Mouse (Mus musculus): ENCODE measurements around the gene S100a11. TPM values are rescaled to one million over a fixed set of nuclear protein-coding genes. Genes with fewer than 3 reads are reported as not detected.
A peak's percentile ranks its signal among the peaks of the same experiment; 100 is the strongest.

Gene S100a11
- polyA plus RNA-seq, 1 experiment from 2014 or later: 245 TPM

- no peak overlapping the region for H3K9ac ChIP-seq (ENCODE audit: low read depth, low read length)
- 84% methylated on average over 3 of the region's 3 CpGs for WGBS
- ATAC-seq (replicated peaks; ENCODE audit: low FRiP score): no peak
Observed at GRCm38 (mm10) chr3:93514628-93515027, 5.7 kb upstream of the S100a11 start.

GRCm38 (mm10) chr3:93517343-93517742 lies 2.9 kb upstream of the S100a11 start:
- WGBS: 62% methylated on average over 2 of the region's 2 CpGs
- H3K9ac ChIP-seq (ENCODE audit: low read depth, low read length): no peak overlapping the region
- no peaks in the 10 kb centered on the region for H3K9me3 ChIP-seq (ENCODE audit: control insufficient read depth, low read length)
- H3K4me2 ChIP-seq: no peak overlapping the region
- no peak for ATAC-seq (replicated peaks; ENCODE audit: low FRiP score)
- DNase-seq (ENCODE audit: low spot score): no peak
- no peaks in the 10 kb centered on the region for H3K4me1 ChIP-seq (replicated peaks; ENCODE audit: control insufficient read depth, insufficient read depth, low read length)
- no peak overlapping the region for H3K27ac ChIP-seq (ENCODE audit: low read depth, low read length)
- H3K27me3 ChIP-seq (replicated peaks; ENCODE audit: control insufficient read depth, insufficient read depth, low read length): no peaks in the 10 kb centered on the region
- H3K4me3 ChIP-seq (ENCODE audit: low read depth, low read length): no peak overlapping the region
- H3K36me3 ChIP-seq (ENCODE audit: control insufficient read depth, insufficient read depth, low read length): no peaks in the 10 kb centered on the region

More at GRCm38 (mm10) chr3:93514628-93515027, 5.7 kb upstream of the S100a11 start:
- Histone ChIP-seq H3K9me3 (ENCODE audit: control insufficient read depth, low read length) (no peaks in the 10 kb centered on the region), H3K4me1 (replicated peaks; ENCODE audit: control insufficient read depth, insufficient read depth, low read length) (no peaks in the 10 kb centered on the region), H3K4me3 (ENCODE audit: low read depth, low read length) (no peak overlapping the region), H3K27me3 (replicated peaks; ENCODE audit: control insufficient read depth, insufficient read depth, low read length) (no peaks in the 10 kb centered on the region), H3K27ac (ENCODE audit: low read depth, low read length) (no peak overlapping the region), H3K4me2 (no peak overlapping the region), H3K36me3 (ENCODE audit: control insufficient read depth, insufficient read depth, low read length) (no peaks in the 10 kb centered on the region)
- no peak for DNase-seq (ENCODE audit: low spot score)

- 53% methylated on average over 5 of the region's 5 CpGs for WGBS
- DNase-seq (ENCODE audit: low spot score) (no peak), ATAC-seq (replicated peaks; ENCODE audit: low FRiP score) (no peak; the same call in 1 of the 2 replicates)
- Histone ChIP-seq H3K27ac (ENCODE audit: low read depth, low read length) (no peak overlapping the region), H3K9ac (ENCODE audit: low read depth, low read length) (no peak overlapping the region), H3K36me3 (ENCODE audit: control insufficient read depth, insufficient read depth, low read length) (no peaks in the 10 kb centered on the region), H3K4me3 (ENCODE audit: low read depth, low read length) (peak overlapping the region; percentile 53), H3K27me3 (replicated peaks; ENCODE audit: control insufficient read depth, insufficient read depth, low read length) (no peaks in the 10 kb centered on the region), H3K4me1 (replicated peaks; ENCODE audit: control insufficient read depth, insufficient read depth, low read length) (no peaks in the 10 kb centered on the region), H3K4me2 (peak overlapping the region; percentile 66), H3K9me3 (ENCODE audit: control insufficient read depth, low read length) (no peaks in the 10 kb centered on the region)
Observed at GRCm38 (mm10) chr3:93519856-93520329, 395 bp upstream of the S100a11 start.

DNA sequence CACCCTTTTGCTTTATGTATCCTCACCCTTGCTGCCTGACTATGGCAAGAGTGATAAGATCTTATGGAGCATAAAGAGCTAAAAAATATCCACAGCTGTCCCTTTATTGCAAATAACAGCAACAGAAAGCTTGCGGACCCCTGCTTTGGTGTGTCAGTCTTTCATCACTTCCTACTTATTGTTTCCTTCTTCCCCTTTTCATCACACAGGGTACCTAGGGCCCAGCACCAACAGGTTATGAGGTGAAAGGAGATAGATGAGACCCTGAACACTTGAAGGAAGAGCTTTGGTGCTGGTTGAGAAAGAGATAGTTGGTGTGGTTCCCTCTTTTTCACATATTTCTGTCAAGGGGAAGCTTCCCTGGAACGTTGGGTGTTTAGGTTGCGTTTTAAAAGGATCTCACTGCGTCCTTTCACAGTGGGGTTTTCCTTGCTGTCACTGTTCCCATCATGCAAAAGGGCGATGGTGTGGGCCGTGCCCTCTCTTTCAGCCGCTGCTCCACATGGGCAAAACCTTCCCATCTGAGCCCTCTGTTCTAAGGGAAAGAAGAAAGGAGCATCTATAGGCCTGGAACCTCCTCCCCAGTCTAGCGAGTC lies 1.3 kb downstream of the S100a11 start:
- no peaks in the 10 kb centered on the region for H3K9me3 ChIP-seq (ENCODE audit: control insufficient read depth, low read length)
- ATAC-seq (replicated peaks; ENCODE audit: low FRiP score): no peak

GRCm38 (mm10) chr3:93522611-93523010 lies 2.3 kb downstream of the S100a11 start:
- H3K4me2 ChIP-seq: no peak overlapping the region

More for the DNA sequence above, 1.3 kb downstream of the S100a11 start:
- peak overlapping the region; percentile 66 for H3K4me2 ChIP-seq
- H3K9ac ChIP-seq (ENCODE audit: low read depth, low read length): no peak overlapping the region
- WGBS: 78% methylated on average over 8 of the region's 8 CpGs
- H3K27ac ChIP-seq (ENCODE audit: low read depth, low read length): no peak overlapping the region
- H3K36me3 ChIP-seq (ENCODE audit: control insufficient read depth, insufficient read depth, low read length): no peaks in the 10 kb centered on the region
- H3K4me1 ChIP-seq (replicated peaks; ENCODE audit: control insufficient read depth, insufficient read depth, low read length): no peaks in the 10 kb centered on the region
- no peak for DNase-seq (ENCODE audit: low spot score)
- H3K4me3 ChIP-seq (ENCODE audit: low read depth, low read length): peak overlapping the region; percentile 53; the same call in 1 of the 2 replicates
- no peaks in the 10 kb centered on the region for H3K27me3 ChIP-seq (replicated peaks; ENCODE audit: control insufficient read depth, insufficient read depth, low read length)

GRCm38 (mm10) chr3:93527300-93527699 lies 7.0 kb downstream of the S100a11 start:
- WGBS: 80% methylated on average over 3 of the region's 3 CpGs
- H3K27me3 ChIP-seq (replicated peaks; ENCODE audit: control insufficient read depth, insufficient read depth, low read length): no peaks in the 10 kb centered on the region
- DNase-seq (ENCODE audit: low spot score) (no peak), ATAC-seq (replicated peaks; ENCODE audit: low FRiP score) (no peak)
- no peaks in the 10 kb centered on the region for H3K9me3 ChIP-seq (ENCODE audit: control insufficient read depth, low read length)
- no peaks in the 10 kb centered on the region for H3K36me3 ChIP-seq (ENCODE audit: control insufficient read depth, insufficient read depth, low read length)
- no peaks in the 10 kb centered on the region for H3K4me1 ChIP-seq (replicated peaks; ENCODE audit: control insufficient read depth, insufficient read depth, low read length)
- H3K9ac ChIP-seq (ENCODE audit: low read depth, low read length): no peak overlapping the region
- H3K4me2 ChIP-seq: no peak overlapping the region
- H3K27ac ChIP-seq (ENCODE audit: low read depth, low read length): no peak overlapping the region
- no peak overlapping the region for H3K4me3 ChIP-seq (ENCODE audit: low read depth, low read length)

More at GRCm38 (mm10) chr3:93522611-93523010, 2.3 kb downstream of the S100a11 start:
- no peak overlapping the region for H3K27ac ChIP-seq (ENCODE audit: low read depth, low read length)
- no peaks in the 10 kb centered on the region for H3K36me3 ChIP-seq (ENCODE audit: control insufficient read depth, insufficient read depth, low read length)
- H3K4me1 ChIP-seq (replicated peaks; ENCODE audit: control insufficient read depth, insufficient read depth, low read length): no peaks in the 10 kb centered on the region
- 31% methylated on average over 7 of the region's 7 CpGs for WGBS
- no peak overlapping the region for H3K9ac ChIP-seq (ENCODE audit: low read depth, low read length)
- no peaks in the 10 kb centered on the region for H3K9me3 ChIP-seq (ENCODE audit: control insufficient read depth, low read length)
- DNase-seq (ENCODE audit: low spot score) (no peak), ATAC-seq (replicated peaks; ENCODE audit: low FRiP score) (no peak)
- H3K4me3 ChIP-seq (ENCODE audit: low read depth, low read length): no peak overlapping the region
- no peaks in the 10 kb centered on the region for H3K27me3 ChIP-seq (replicated peaks; ENCODE audit: control insufficient read depth, insufficient read depth, low read length)

- 72% methylated on average over 5 of the region's 5 CpGs for WGBS
- ATAC-seq (replicated peaks; ENCODE audit: low FRiP score): no peak
- no peaks in the 10 kb centered on the region for H3K4me1 ChIP-seq (replicated peaks; ENCODE audit: control insufficient read depth, insufficient read depth, low read length)
- no peaks in the 10 kb centered on the region for H3K27me3 ChIP-seq (replicated peaks; ENCODE audit: control insufficient read depth, insufficient read depth, low read length)
- DNase-seq (ENCODE audit: low spot score): no peak
- H3K9ac ChIP-seq (ENCODE audit: low read depth, low read length): no peak overlapping the region
- no peak overlapping the region for H3K4me2 ChIP-seq
- no peaks in the 10 kb centered on the region for H3K36me3 ChIP-seq (ENCODE audit: control insufficient read depth, insufficient read depth, low read length)
- H3K4me3 ChIP-seq (ENCODE audit: low read depth, low read length): no peak overlapping the region
- 0 out of 2 replicates have a peak, but pooled peaks cover 2% of the 10 kb centered on the region for H3K9me3 ChIP-seq (ENCODE audit: control insufficient read depth, low read length)
- no peak overlapping the region for H3K27ac ChIP-seq (ENCODE audit: low read depth, low read length)
Observed at GRCm38 (mm10) chr3:93528807-93529206, 8.5 kb downstream of the S100a11 start.

- H3K9ac ChIP-seq (ENCODE audit: low read depth, low read length): no peak overlapping the region
- 53% methylated on average over 2 of the region's 2 CpGs for WGBS
- H3K9me3 ChIP-seq (ENCODE audit: control insufficient read depth, low read length): 0 out of 2 replicates have a peak, but pooled peaks cover 2% of the 10 kb centered on the region
- no peaks in the 10 kb centered on the region for H3K36me3 ChIP-seq (ENCODE audit: control insufficient read depth, insufficient read depth, low read length)
- ATAC-seq (replicated peaks; ENCODE audit: low FRiP score): no peak
- no peak overlapping the region for H3K4me3 ChIP-seq (ENCODE audit: low read depth, low read length)
- H3K4me1 ChIP-seq (replicated peaks; ENCODE audit: control insufficient read depth, insufficient read depth, low read length): no peaks in the 10 kb centered on the region
- H3K27me3 ChIP-seq (replicated peaks; ENCODE audit: control insufficient read depth, insufficient read depth, low read length): no peaks in the 10 kb centered on the region
- no peak for DNase-seq (ENCODE audit: low spot score)
- no peak overlapping the region for H3K4me2 ChIP-seq
- H3K27ac ChIP-seq (ENCODE audit: low read depth, low read length): no peak overlapping the region
Observed at GRCm38 (mm10) chr3:93537068-93537576, 16.8 kb downstream of the S100a11 start.

GRCm38 (mm10) chr3:93538486-93538885 lies 18.2 kb downstream of the S100a11 start:
- Histone ChIP-seq H3K9ac (ENCODE audit: low read depth, low read length) (no peak overlapping the region), H3K36me3 (ENCODE audit: control insufficient read depth, insufficient read depth, low read length) (no peaks in the 10 kb centered on the region), H3K9me3 (ENCODE audit: control insufficient read depth, low read length) (no peaks in the 10 kb centered on the region), H3K27ac (ENCODE audit: low read depth, low read length) (no peak overlapping the region), H3K4me1 (replicated peaks; ENCODE audit: control insufficient read depth, insufficient read depth, low read length) (no peaks in the 10 kb centered on the region), H3K4me3 (ENCODE audit: low read depth, low read length) (no peak overlapping the region), H3K27me3 (replicated peaks; ENCODE audit: control insufficient read depth, insufficient read depth, low read length) (no peaks in the 10 kb centered on the region), H3K4me2 (no peak overlapping the region)
- ATAC-seq (replicated peaks; ENCODE audit: low FRiP score): no peak
- DNase-seq (ENCODE audit: low spot score): no peak
- WGBS: 79% methylated on average over 2 of the region's 2 CpGs

Measured in liver, embryonic 11.5 days (tissue).